Mouse (Mus musculus) lung, adult 2 months (tissue): ENCODE data around the gene Ssx2ip.

Source experiments
- CTCF ChIP-seq: fragments of 200-500 bp; IDR thresholded peaks from 2 replicates; pipeline ENCODE4 v1.5.1; 2011; ENCODE audit warnings: mild to moderate bottlenecking, low read length, control low read depth; ENCODE audit not compliant: insufficient read depth
- POLR2A ChIP-seq: fragments of 200-500 bp; IDR thresholded peaks from 2 replicates; pipeline ENCODE4 v1.6.1; 2011; ENCODE audit warnings: low read depth, mild to moderate bottlenecking, control low read depth, low read length, borderline replicate concordance; ENCODE audit errors: extremely low read depth

GRCm38 (mm10) chr3:146392656-146393321 is 11.7 kb upstream of the Ssx2ip start:
- no peak for TF ChIP-seq CTCF
- TF ChIP-seq POLR2A, result no peak
